Mouse (Mus musculus) left cerebral cortex, postnatal 10 days (tissue): ENCODE measurements around the gene Btg2. TPM values are rescaled to one million over a fixed set of nuclear protein-coding genes. Genes with fewer than 3 reads are reported as not detected.
A peak's percentile ranks its signal among the peaks of the same experiment; 100 is the strongest.

Experiments
- DNase-seq, 2 experiments: peaks; one replicate each; pipeline ENCODE4 v3.0.0; 2021 to 2022; ENCODE audit warnings: low spot score in 2 of 2, mixed read lengths in 1 of 2; ENCODE audit errors: extremely low spot score in 1 of 2
- intact Hi-C: fragments of 180-260 bp; cut with DNase I; formaldehyde crosslinking; loops from one replicate; pipeline ENCODE4 v1.15.1; 2025
- total RNA-seq, 2 experiments: library from RNA; stranded (reverse); gene quantifications; 2 replicates each; pipeline ENCODE4 v1.2.3; 2021

Gene Btg2
- total RNA-seq, 2 experiments from 2014 or later: 10.0 to 11.5 TPM

GRCm38 (mm10) chr1:134045971-134046370 is 32.9 kb downstream of the Btg2 start:
- peak; percentile 85 to 87 for DNase-seq
- intact Hi-C loops: loop anchor here (2.0 to 5.0 kb wide), 3 partner anchors 84 to 414 kb away; no protein-coding TSS in a partner anchor

GRCm38 (mm10) chr1:134044805-134045204 is 34.1 kb downstream of the Btg2 start:
- no peak for DNase-seq
- intact Hi-C loops: loop anchor here (5.0 kb wide), 2 partner anchors 83 to 413 kb away; no protein-coding TSS in a partner anchor

- intact Hi-C loops: no loop called here
Observed at GRCm38 (mm10) chr1:134042341-134042740, 36.6 kb downstream of the Btg2 start.

GRCm38 (mm10) chr1:134041900-134042299 is 37.0 kb downstream of the Btg2 start:
- intact Hi-C loops: no loop called here
- DNase-seq: peak in 1 of 2 experiments; percentile 71

More at GRCm38 (mm10) chr1:134042341-134042740, 36.6 kb downstream of the Btg2 start:
- peak in 1 of 2 experiments; percentile 37 for DNase-seq

GRCm38 (mm10) chr1:134039361-134039760 is 39.6 kb downstream of the Btg2 start:
- no peak for DNase-seq
- intact Hi-C loops: no loop called here

GRCm38 (mm10) chr1:134038336-134038735 is 40.6 kb downstream of the Btg2 start:
- intact Hi-C loops: no loop called here
- no peak for DNase-seq

GRCm38 (mm10) chr1:134037172-134037571 is 41.7 kb downstream of the Btg2 start, which contains the start of gene Fmod:
TSS of gene Fmod (plus strand) at chr1:134037254.
- intact Hi-C loops: no loop called here
- DNase-seq: peak in 1 of 2 experiments; percentile 44

- intact Hi-C loops: no loop called here
- DNase-seq: no peak
Observed at GRCm38 (mm10) chr1:134036492-134036891, 42.4 kb downstream of the Btg2 start.

GRCm38 (mm10) chr1:134028161-134028846 is 50.6 kb downstream of the Btg2 start:
- peak in 1 of 2 experiments; percentile 86 for DNase-seq

GRCm38 (mm10) chr1:134026741-134027140 is 52.2 kb downstream of the Btg2 start:
- intact Hi-C loops: no loop called here
- no peak for DNase-seq

More at GRCm38 (mm10) chr1:134028161-134028846, 50.6 kb downstream of the Btg2 start:
- intact Hi-C loops: no loop called here

GRCm38 (mm10) chr1:134025975-134026374 is 52.9 kb downstream of the Btg2 start:
- intact Hi-C loops: no loop called here
- no peak for DNase-seq

Other genes with a start within 250 kb of the Btg2 start
- gene Optc, start 171.1 kb downstream of the Btg2 start, total RNA-seq: 1 to 10 TPM; 2.0 to 2.1 TPM
- 1 to 10 TPM; 2.4 to 2.9 TPM for gene Prelp, start 157.7 kb downstream of the Btg2 start, total RNA-seq
- 10 to 100 TPM; 15.6 to 15.8 TPM for gene Fmod, start 41.9 kb downstream of the Btg2 start, total RNA-seq
- under 1 TPM; 0.26 to 0.60 TPM for gene Chit1, start 32.1 kb upstream of the Btg2 start, total RNA-seq
- 1 to 10 TPM; 5.0 to 5.9 TPM for gene Chil1, start 103.1 kb upstream of the Btg2 start, total RNA-seq
- gene Mybph, start 114.3 kb upstream of the Btg2 start, total RNA-seq: not detected
- 100 to 1,000 TPM; 154 to 165 TPM for gene Adora1, start 156.3 kb upstream of the Btg2 start, total RNA-seq
- gene Myog, start 210.9 kb upstream of the Btg2 start, total RNA-seq: not detected